In the genomic region with DNA sequence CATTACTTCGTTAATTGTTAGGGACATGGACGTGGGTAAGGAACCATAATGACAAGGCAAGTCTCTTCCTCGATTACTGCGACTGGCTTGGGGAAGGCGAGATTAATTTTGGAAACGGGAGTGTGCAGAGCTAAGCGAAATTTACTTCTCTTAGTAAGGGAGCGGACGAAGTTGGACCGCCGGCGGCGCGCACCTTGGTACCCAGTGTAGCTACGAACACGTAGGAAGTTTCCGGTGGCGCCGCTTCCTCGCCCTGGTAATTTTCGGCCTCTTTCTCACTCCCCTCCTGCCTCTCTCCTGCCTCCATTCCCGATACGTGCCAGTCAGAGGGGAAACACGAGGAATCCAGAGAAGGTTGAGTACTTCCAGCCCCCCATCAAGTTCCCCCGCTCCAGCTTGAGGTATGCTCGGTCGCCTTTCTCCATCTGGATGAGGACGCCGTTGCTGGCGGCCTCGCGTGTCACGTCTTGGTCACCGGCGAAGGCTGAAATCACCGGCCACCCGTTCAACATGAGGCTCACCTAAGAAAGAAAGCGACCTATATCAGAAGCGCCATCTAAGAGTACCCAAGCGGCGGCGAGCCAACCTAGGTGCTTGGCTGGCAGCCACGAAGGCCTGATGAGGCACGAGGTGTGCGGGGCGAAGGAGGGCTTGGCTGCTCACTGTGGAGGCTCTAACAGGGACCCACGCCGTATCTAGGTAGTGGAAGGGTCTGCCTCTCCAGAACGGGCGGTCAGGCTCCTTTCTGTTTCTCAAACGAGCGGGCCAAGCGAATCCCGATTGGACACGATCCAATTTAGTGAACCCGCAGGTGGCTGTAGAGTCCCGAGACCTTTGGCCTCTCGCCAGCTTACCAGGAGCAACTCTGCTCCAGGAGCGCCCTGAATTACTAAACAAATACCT, we compare ENCODE assay signal across 9 mouse cellular contexts. TPM values are rescaled to one million over a fixed set of nuclear protein-coding genes. Genes with fewer than 3 reads are reported as not detected.
A peak's percentile ranks its signal among the peaks of the same experiment; 100 is the strongest.
DNase-seq lines count a peak whose midpoint lies in the region; ATAC-seq and TF ChIP-seq lines count a peak whose summit lies in the region.
"Had no signal": no experiment of that assay in that cellular context is flagged by ENCODE, and none has a peak within 500 bp of the region (broad histone marks: within the 10 kb centered on the region; RNA-seq: fewer than 3 reads in every experiment).

No protein-coding gene starts in this region.

- ATAC-seq in liver, embryonic 11.5 days (replicated peaks; ENCODE audit: low FRiP score), result no peak
- no peak for ATAC-seq in hindbrain, embryonic 11.5 days (ENCODE audit: low FRiP score)
- ATAC-seq in limb, embryonic 12.5 days (ENCODE audit: insufficient number of reproducible peaks, insufficient read depth, low FRiP score, low TSS enrichment, low read depth), result no peak
- no peak for ATAC-seq in stomach, embryonic 14.5 days (ENCODE audit: insufficient number of reproducible peaks, insufficient read depth, low FRiP score, low read depth)

- peak; percentile 41 for DNase-seq in liver, embryonic 11.5 days (ENCODE audit: low spot score)
- no peak for DNase-seq in liver
- DNase-seq in hindbrain, embryonic 11.5 days (ENCODE audit: low spot score), result peak; percentile 69
- no peak for DNase-seq in urinary bladder, postnatal 10 days (ENCODE audit: low spot score)
- no peak for DNase-seq in B cell, adult 2 months

- 0 out of 2 replicates have a peak overlapping the region, but pooled peaks have one; percentile 2 for H3K4me3 ChIP-seq in liver, embryonic 11.5 days (ENCODE audit: low read depth, low read length)
- peak overlapping the region; percentile 22; the same call in 1 of the 2 replicates for H3K4me3 ChIP-seq in cortical plate, adult 2 months (ENCODE audit: insufficient read depth, low read length)
- H3K4me3 ChIP-seq in hindbrain, embryonic 11.5 days (ENCODE audit: low read depth, low read length), result peak overlapping the region; percentile 59
- peak overlapping the region; percentile 54 for H3K4me3 ChIP-seq in limb, embryonic 12.5 days (replicated peaks)
- H3K4me3 ChIP-seq in stomach, embryonic 14.5 days (ENCODE audit: low read depth, low read length), result peak overlapping the region; percentile 15

- WGBS in liver, embryonic 11.5 days, result 1% methylated on average over 59 of the region's 59 CpGs
- under 1% methylated on average over 59 of the region's 59 CpGs for WGBS in hindbrain, embryonic 11.5 days
- 1% methylated on average over 59 of the region's 59 CpGs for WGBS in limb, embryonic 12.5 days
- WGBS in stomach, embryonic 14.5 days, result under 1% methylated on average over 59 of the region's 59 CpGs

- H3K4me1 ChIP-seq in liver, embryonic 11.5 days (replicated peaks; ENCODE audit: control insufficient read depth, insufficient read depth, low read length), result peaks cover 6% of the 10 kb centered on the region; the same call in 1 of the 2 replicates
- H3K4me1 ChIP-seq in cortical plate, adult 2 months (ENCODE audit: control insufficient read depth, insufficient read depth, low read length), result no peaks in the 10 kb centered on the region
- H3K4me1 ChIP-seq in hindbrain, embryonic 11.5 days (replicated peaks; ENCODE audit: control insufficient read depth, insufficient read depth, low read length), result peaks cover 13% of the 10 kb centered on the region; the same call in 1 of the 2 replicates
- H3K4me1 ChIP-seq in limb, embryonic 12.5 days (replicated peaks), result peaks cover 48% of the 10 kb centered on the region
- peaks cover 19% of the 10 kb centered on the region; the same call in 1 of the 2 replicates for H3K4me1 ChIP-seq in stomach, embryonic 14.5 days (ENCODE audit: control insufficient read depth, insufficient read depth, low read length)

- no peaks in the 10 kb centered on the region for H3K9me3 ChIP-seq in liver, embryonic 11.5 days (ENCODE audit: control insufficient read depth, low read length)
- no peaks in the 10 kb centered on the region for H3K9me3 ChIP-seq in hindbrain, embryonic 11.5 days (ENCODE audit: control insufficient read depth, low read length)
- H3K9me3 ChIP-seq in limb, embryonic 12.5 days, result no peaks in the 10 kb centered on the region
- H3K9me3 ChIP-seq in stomach, embryonic 14.5 days (ENCODE audit: control insufficient read depth, low read depth, low read length), result no peaks in the 10 kb centered on the region

- TF ChIP-seq CTCF in cortical plate, adult 2 months (IDR thresholded peaks at IDR 0.05; ENCODE audit: extremely low read depth, insufficient read depth, low read length), result no peak

- peaks cover 95% of the 10 kb centered on the region for H3K27me3 ChIP-seq in liver, embryonic 11.5 days (replicated peaks; ENCODE audit: control insufficient read depth, insufficient read depth, low read length)
- peaks cover 58% of the 10 kb centered on the region for H3K27me3 ChIP-seq in hindbrain, embryonic 11.5 days (ENCODE audit: control insufficient read depth, insufficient read depth, low read length)
- peaks cover 97% of the 10 kb centered on the region for H3K27me3 ChIP-seq in limb, embryonic 12.5 days
- peaks cover 65% of the 10 kb centered on the region for H3K27me3 ChIP-seq in stomach, embryonic 14.5 days (ENCODE audit: control insufficient read depth, insufficient read depth, low read length)

- peak overlapping the region; percentile 22 for H3K4me2 ChIP-seq in liver, embryonic 11.5 days
- H3K4me2 ChIP-seq in hindbrain, embryonic 11.5 days (replicated peaks; ENCODE audit: low read depth, low read length), result peak overlapping the region; percentile 94
- H3K4me2 ChIP-seq in limb, embryonic 12.5 days, result peak overlapping the region; percentile 95
- peak overlapping the region; percentile 7; the same call in 1 of the 2 replicates for H3K4me2 ChIP-seq in stomach, embryonic 14.5 days (replicated peaks; ENCODE audit: low read depth, low read length)

- H3K27ac ChIP-seq in liver, embryonic 11.5 days (ENCODE audit: low read depth, low read length), result no peak overlapping the region
- H3K27ac ChIP-seq in cortical plate, adult 2 months (ENCODE audit: insufficient read depth, low read length), result no peak overlapping the region
- H3K27ac ChIP-seq in hindbrain, embryonic 11.5 days (ENCODE audit: low read depth, low read length), result no peak overlapping the region
- no peak overlapping the region for H3K27ac ChIP-seq in limb, embryonic 12.5 days
- no peak overlapping the region for H3K27ac ChIP-seq in stomach, embryonic 14.5 days (ENCODE audit: low read length)

- TF ChIP-seq POLR2A in cortical plate, adult 2 months (IDR thresholded peaks at IDR 0.05; ENCODE audit: extremely low read depth, insufficient read depth, low read length), result no peak

- H3K9ac ChIP-seq in liver, embryonic 11.5 days (ENCODE audit: low read depth, low read length), result no peak overlapping the region
- peak overlapping the region; percentile 20; the same call in 1 of the 2 replicates for H3K9ac ChIP-seq in hindbrain, embryonic 11.5 days (ENCODE audit: low read depth, low read length)
- peak overlapping the region; percentile 34 for H3K9ac ChIP-seq in limb, embryonic 12.5 days (replicated peaks)
- H3K9ac ChIP-seq in stomach, embryonic 14.5 days (replicated peaks; ENCODE audit: low read depth, low read length), result no peak overlapping the region

- H3K36me3 ChIP-seq in liver, embryonic 11.5 days (ENCODE audit: control insufficient read depth, insufficient read depth, low read length), result no peaks in the 10 kb centered on the region
- no peaks in the 10 kb centered on the region for H3K36me3 ChIP-seq in hindbrain, embryonic 11.5 days (ENCODE audit: control insufficient read depth, insufficient read depth, low read length)
- H3K36me3 ChIP-seq in limb, embryonic 12.5 days, result no peaks in the 10 kb centered on the region
- H3K36me3 ChIP-seq in stomach, embryonic 14.5 days (ENCODE audit: control insufficient read depth, insufficient read depth, low read length), result no peaks in the 10 kb centered on the region
- H3K36me3 ChIP-seq: G1E had no signal

RNA-seq across cellular contexts. Expression of a gene that starts 2.2 kb away (rescaled TPM):
- 0.06 and 0.43 TPM in 2 replicates for polyA plus RNA-seq in liver, embryonic 11.5 days (2014; fragmentation: Nextera tagmentation; extraction: Ambion mirVana)
- polyA plus RNA-seq in cortical plate, adult 2 months (2012; rRNA removed), result 9.9 and 13.0 TPM in 2 replicates
- polyA plus RNA-seq in hindbrain, embryonic 11.5 days (2014; fragmentation: Nextera tagmentation; extraction: Ambion mirVana), result 14.6 and 16.2 TPM in 2 replicates
- polyA plus RNA-seq in limb, embryonic 12.5 days (2016; fragmentation: Nextera tagmentation; extraction: Ambion mirVana), result 3.8 and 4.2 TPM in 2 replicates
- 0.26 and 0.49 TPM in 2 replicates for polyA plus RNA-seq in stomach, embryonic 14.5 days (2014; fragmentation: Nextera tagmentation; extraction: Ambion mirVana)
- polyA plus RNA-seq: G1E had no signal

Comparison
In these comparisons a context has a peak if more than half of its experiments do, and no peak if none do; other contexts are left out.
1. DNase-seq: peak in liver, embryonic 11.5 days (single experiment) and hindbrain, embryonic 11.5 days (single experiment); none in liver (single experiment), urinary bladder, postnatal 10 days (single experiment) and B cell, adult 2 months (0 of 2).
2. H3K4me2 ChIP-seq: peak in every context shown above with its lines; median percentile 95 in limb, embryonic 12.5 days; 94 in hindbrain, embryonic 11.5 days; 22 in liver, embryonic 11.5 days; 7 in stomach, embryonic 14.5 days.
3. H3K4me3 ChIP-seq: peak in every context shown above with its lines; median percentile 59 in hindbrain, embryonic 11.5 days; 54 in limb, embryonic 12.5 days; 22 in cortical plate, adult 2 months; 15 in stomach, embryonic 14.5 days; 2 in liver, embryonic 11.5 days.
4. H3K9ac ChIP-seq: peak in hindbrain, embryonic 11.5 days (single experiment) and limb, embryonic 12.5 days (single experiment); none in liver, embryonic 11.5 days (single experiment) and stomach, embryonic 14.5 days (single experiment).